Mouse (Mus musculus): ENCODE measurements around the gene Catip. TPM values are rescaled to one million over a fixed set of nuclear protein-coding genes. Genes with fewer than 3 reads are reported as not detected.
"Not testable (repeated sequence)": the region's sequence is repeated elsewhere in the genome, so short reads cannot be mapped to it uniquely, and the experiment has no call there.

Gene Catip
- polyA plus RNA-seq, 1 experiment from 2014 or later: 2.2 TPM

GRCm38 (mm10) chr1:74391844-74392441, 30.0 kb downstream of the Catip start:
- H3K4me3 ChIP-seq (ENCODE audit: low read length): peak overlapping the region; percentile 95
- peaks cover 6% of the 10 kb centered on the region; the same call in 1 of the 2 replicates for H3K27me3 ChIP-seq (replicated peaks; ENCODE audit: control insufficient read depth, insufficient read depth, low read length)
- H3K4me2 ChIP-seq (ENCODE audit: low read length): peak overlapping the region; percentile 96
- H3K4me1 ChIP-seq (ENCODE audit: control insufficient read depth, insufficient read depth, low read depth, low read length): peaks cover 24% of the 10 kb centered on the region
- no peaks in the 10 kb centered on the region for H3K9me3 ChIP-seq (ENCODE audit: control insufficient read depth, low read length)
- ATAC-seq: peak; percentile 29
- H3K9ac ChIP-seq (ENCODE audit: low read depth, low read length): peak overlapping the region; percentile 85
- peaks cover 7% of the 10 kb centered on the region for H3K36me3 ChIP-seq (ENCODE audit: control insufficient read depth, insufficient read depth, low read length)
- H3K27ac ChIP-seq (ENCODE audit: low read depth, low read length): peak overlapping the region; percentile 87
- WGBS: 0% methylated on average over 41 of the region's 63 CpGs

GRCm38 (mm10) chr1:74392446-74392994, 30.6 kb downstream of the Catip start:
- Histone ChIP-seq H3K9me3 (ENCODE audit: control insufficient read depth, low read length) (no peaks in the 10 kb centered on the region), H3K27ac (ENCODE audit: low read depth, low read length) (peak overlapping the region; percentile 87), H3K4me2 (ENCODE audit: low read length) (peak overlapping the region; percentile 96), H3K36me3 (ENCODE audit: control insufficient read depth, insufficient read depth, low read length) (peaks cover 7% of the 10 kb centered on the region), H3K27me3 (replicated peaks; ENCODE audit: control insufficient read depth, insufficient read depth, low read length) (peaks cover 6% of the 10 kb centered on the region; the same call in 1 of the 2 replicates), H3K9ac (ENCODE audit: low read depth, low read length) (peak overlapping the region; percentile 85), H3K4me3 (ENCODE audit: low read length) (peak overlapping the region; percentile 95), H3K4me1 (ENCODE audit: control insufficient read depth, insufficient read depth, low read depth, low read length) (peaks cover 20% of the 10 kb centered on the region)
- WGBS: 3% methylated on average over 16 of the region's 16 CpGs
- peak; percentile 25; the same call in 1 of the 2 replicates for ATAC-seq

GRCm38 (mm10) chr1:74393010-74393409, 31.1 kb downstream of the Catip start:
- H3K4me3 ChIP-seq (ENCODE audit: low read length): peak overlapping the region; percentile 95
- peaks cover 6% of the 10 kb centered on the region; the same call in 1 of the 2 replicates for H3K27me3 ChIP-seq (replicated peaks; ENCODE audit: control insufficient read depth, insufficient read depth, low read length)
- H3K36me3 ChIP-seq (ENCODE audit: control insufficient read depth, insufficient read depth, low read length): peaks cover 7% of the 10 kb centered on the region
- WGBS: 45% methylated on average over 7 of the region's 7 CpGs
- H3K27ac ChIP-seq (ENCODE audit: low read depth, low read length): no peak overlapping the region
- H3K9ac ChIP-seq (ENCODE audit: low read depth, low read length): peak overlapping the region; percentile 85
- H3K4me2 ChIP-seq (ENCODE audit: low read length): peak overlapping the region; percentile 96
- H3K4me1 ChIP-seq (ENCODE audit: control insufficient read depth, insufficient read depth, low read depth, low read length): peaks cover 20% of the 10 kb centered on the region
- no peaks in the 10 kb centered on the region for H3K9me3 ChIP-seq (ENCODE audit: control insufficient read depth, low read length)
- ATAC-seq: no peak

GRCm38 (mm10) chr1:74393697-74394096, 31.8 kb downstream of the Catip start:
- Histone ChIP-seq H3K9me3 (ENCODE audit: control insufficient read depth, low read length) (no peaks in the 10 kb centered on the region), H3K27ac (ENCODE audit: low read depth, low read length) (no peak overlapping the region), H3K4me1 (ENCODE audit: control insufficient read depth, insufficient read depth, low read depth, low read length) (peaks cover 20% of the 10 kb centered on the region), H3K4me3 (ENCODE audit: low read length) (no peak overlapping the region), H3K27me3 (replicated peaks; ENCODE audit: control insufficient read depth, insufficient read depth, low read length) (peaks cover 4% of the 10 kb centered on the region; the same call in 1 of the 2 replicates), H3K9ac (ENCODE audit: low read depth, low read length) (no peak overlapping the region), H3K36me3 (ENCODE audit: control insufficient read depth, insufficient read depth, low read length) (peaks cover 7% of the 10 kb centered on the region), H3K4me2 (ENCODE audit: low read length) (no peak overlapping the region)
- WGBS: 94% methylated on average over 9 of the region's 9 CpGs
- no peak for ATAC-seq

DNA sequence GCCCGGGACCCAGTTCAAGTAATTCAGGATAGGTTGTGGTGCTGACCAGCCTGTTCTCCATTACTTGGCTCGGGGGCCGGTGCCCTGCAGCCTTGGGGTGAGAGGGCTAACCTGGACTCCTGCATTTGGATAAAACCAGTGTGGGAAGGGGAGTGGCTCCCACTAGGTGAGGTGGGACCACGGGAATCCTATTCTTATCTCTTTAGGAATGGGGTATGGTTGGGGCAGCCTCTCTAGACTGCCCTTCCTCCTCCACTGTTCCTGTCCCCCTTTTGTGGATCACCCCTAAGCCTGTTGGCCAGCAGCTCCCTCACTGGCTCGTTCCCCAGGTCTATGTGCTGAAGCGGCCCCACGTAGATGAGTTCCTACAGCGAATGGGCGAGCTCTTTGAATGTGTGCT, 32.4 kb downstream of the Catip start:
- ATAC-seq: no peak
- H3K4me1 ChIP-seq (ENCODE audit: control insufficient read depth, insufficient read depth, low read depth, low read length): peaks cover 20% of the 10 kb centered on the region
- no peak overlapping the region for H3K4me3 ChIP-seq (ENCODE audit: low read length)
- H3K27ac ChIP-seq (ENCODE audit: low read depth, low read length): no peak overlapping the region
- no peak overlapping the region for H3K9ac ChIP-seq (ENCODE audit: low read depth, low read length)
- H3K36me3 ChIP-seq (ENCODE audit: control insufficient read depth, insufficient read depth, low read length): peaks cover 7% of the 10 kb centered on the region
- no peaks in the 10 kb centered on the region for H3K9me3 ChIP-seq (ENCODE audit: control insufficient read depth, low read length)
- 92% methylated on average over 9 of the region's 9 CpGs for whole genome bisulfite sequencing
- H3K27me3 ChIP-seq (replicated peaks; ENCODE audit: control insufficient read depth, insufficient read depth, low read length): peaks cover 3% of the 10 kb centered on the region; the same call in 1 of the 2 replicates
- no peak overlapping the region for H3K4me2 ChIP-seq (ENCODE audit: low read length)

DNA sequence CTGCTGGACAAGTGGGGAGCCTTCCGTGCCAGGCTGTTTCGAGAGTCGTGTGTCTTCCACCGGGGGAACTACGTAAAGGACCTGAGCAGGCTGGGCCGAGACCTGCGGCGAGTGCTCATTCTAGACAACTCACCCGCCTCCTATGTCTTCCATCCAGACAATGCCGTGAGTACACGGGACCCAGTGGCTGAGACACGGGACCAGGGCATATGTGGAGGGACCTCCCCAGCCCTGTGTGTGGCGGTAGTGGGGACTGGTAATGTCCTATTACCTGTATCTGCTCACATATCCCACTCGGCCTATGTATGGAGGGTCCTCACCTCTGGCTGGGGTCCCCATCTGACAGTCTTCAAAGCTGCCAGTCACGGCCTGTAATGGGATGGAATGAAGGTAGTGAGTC, 33.0 kb downstream of the Catip start:
- Histone ChIP-seq H3K4me2 (ENCODE audit: low read length) (no peak overlapping the region), H3K4me1 (ENCODE audit: control insufficient read depth, insufficient read depth, low read depth, low read length) (peaks cover 18% of the 10 kb centered on the region), H3K27me3 (replicated peaks; ENCODE audit: control insufficient read depth, insufficient read depth, low read length) (peaks cover 3% of the 10 kb centered on the region; the same call in 1 of the 2 replicates), H3K27ac (ENCODE audit: low read depth, low read length) (no peak overlapping the region), H3K36me3 (ENCODE audit: control insufficient read depth, insufficient read depth, low read length) (peaks cover 7% of the 10 kb centered on the region), H3K4me3 (ENCODE audit: low read length) (no peak overlapping the region), H3K9ac (ENCODE audit: low read depth, low read length) (no peak overlapping the region), H3K9me3 (ENCODE audit: control insufficient read depth, low read length) (no peaks in the 10 kb centered on the region)
- no peak for ATAC-seq
- 92% methylated on average over 15 of the region's 15 CpGs for WGBS

GRCm38 (mm10) chr1:74395290-74395689, 33.4 kb downstream of the Catip start:
- H3K4me2 ChIP-seq (ENCODE audit: low read length): no peak overlapping the region
- ATAC-seq: no peak
- 89% methylated on average over 12 of the region's 13 CpGs for WGBS

GRCm38 (mm10) chr1:74396456-74397222, 34.7 kb downstream of the Catip start:
- H3K9ac ChIP-seq (ENCODE audit: low read depth, low read length): peak overlapping the region; percentile 63
- H3K36me3 ChIP-seq (ENCODE audit: control insufficient read depth, insufficient read depth, low read length); H3K9me3 ChIP-seq (ENCODE audit: control insufficient read depth, low read length); ATAC-seq; H3K27me3 ChIP-seq (replicated peaks; ENCODE audit: control insufficient read depth, insufficient read depth, low read length): not testable (repeated sequence)
- peak overlapping the region; percentile 48 for H3K4me3 ChIP-seq (ENCODE audit: low read length)
- peak overlapping the region; percentile 40; the same call in 1 of the 2 replicates for H3K27ac ChIP-seq (ENCODE audit: low read depth, low read length)
- H3K4me1 ChIP-seq (ENCODE audit: control insufficient read depth, insufficient read depth, low read depth, low read length): peaks cover 11% of the 10 kb centered on the region
- 12% methylated on average over 11 of the region's 12 CpGs for WGBS
- peak overlapping the region; percentile 92 for H3K4me2 ChIP-seq (ENCODE audit: low read length)

More at GRCm38 (mm10) chr1:74395290-74395689, 33.4 kb downstream of the Catip start:
- Histone ChIP-seq H3K9ac (ENCODE audit: low read depth, low read length) (no peak overlapping the region), H3K4me1 (ENCODE audit: control insufficient read depth, insufficient read depth, low read depth, low read length) (peaks cover 14% of the 10 kb centered on the region), H3K27ac (ENCODE audit: low read depth, low read length) (no peak overlapping the region), H3K36me3 (ENCODE audit: control insufficient read depth, insufficient read depth, low read length) (peaks cover 7% of the 10 kb centered on the region), H3K9me3 (ENCODE audit: control insufficient read depth, low read length) (no peaks in the 10 kb centered on the region), H3K27me3 (replicated peaks; ENCODE audit: control insufficient read depth, insufficient read depth, low read length) (peaks cover 3% of the 10 kb centered on the region; the same call in 1 of the 2 replicates), H3K4me3 (ENCODE audit: low read length) (no peak overlapping the region)

All from hindbrain, embryonic 16.5 days (tissue).